Mouse (Mus musculus) T-helper 1 cell (primary cell): ENCODE measurements around the gene Kcnip4.

Source experiments
- in situ Hi-C: fragments of 300-600 bp; cut with MboI, MseI; formaldehyde crosslinking; loops from one replicate; pipeline ENCODE4 v1.15.1; 2025; ENCODE audit warnings: high pct_unique_total_duplicates

Kcnip4 gene

GRCm38 (mm10) chr5:48890216-48890615 lies 634.5 kb downstream of the Kcnip4 start:
- in situ Hi-C loops, result no loop called here

- in situ Hi-C loops, result no loop called here
Measured at GRCm38 (mm10) chr5:48889395-48890194, 635.1 kb downstream of the Kcnip4 start.

GRCm38 (mm10) chr5:48878081-48878480 lies 646.6 kb downstream of the Kcnip4 start:
- in situ Hi-C loops, result no loop called here

GRCm38 (mm10) chr5:48864268-48864967 lies 660.3 kb downstream of the Kcnip4 start:
- in situ Hi-C loops, result no loop called here

- in situ Hi-C loops, result no loop called here
Measured at GRCm38 (mm10) chr5:48840971-48841370, 683.7 kb downstream of the Kcnip4 start.

GRCm38 (mm10) chr5:48795526-48795925 lies 729.2 kb downstream of the Kcnip4 start:
- in situ Hi-C loops, result no loop called here

GRCm38 (mm10) chr5:48779376-48779775 lies 745.3 kb downstream of the Kcnip4 start:
- in situ Hi-C loops, result no loop called here

- in situ Hi-C loops, result no loop called here
Measured at GRCm38 (mm10) chr5:48748613-48749012, 776.1 kb downstream of the Kcnip4 start.

- in situ Hi-C loops, result no loop called here
Measured at GRCm38 (mm10) chr5:48737640-48738039, 787.1 kb downstream of the Kcnip4 start.

GRCm38 (mm10) chr5:48718166-48718565 lies 806.5 kb downstream of the Kcnip4 start:
- in situ Hi-C loops, result no loop called here

- in situ Hi-C loops, result no loop called here
Measured at GRCm38 (mm10) chr5:48705997-48706396, 818.7 kb downstream of the Kcnip4 start.

GRCm38 (mm10) chr5:48687068-48687467 lies 837.6 kb downstream of the Kcnip4 start:
- in situ Hi-C loops, result no loop called here

- in situ Hi-C loops, result no loop called here
Measured at GRCm38 (mm10) chr5:48679733-48680595, 844.7 kb downstream of the Kcnip4 start.

GRCm38 (mm10) chr5:48662504-48662903 lies 862.2 kb downstream of the Kcnip4 start:
- in situ Hi-C loops, result no loop called here

- in situ Hi-C loops, result no loop called here
Measured at GRCm38 (mm10) chr5:48659975-48660374, 864.7 kb downstream of the Kcnip4 start.

- in situ Hi-C loops, result no loop called here
Measured at GRCm38 (mm10) chr5:48650496-48650895, 874.2 kb downstream of the Kcnip4 start.

- in situ Hi-C loops, result no loop called here
Measured at GRCm38 (mm10) chr5:48636675-48637074, 888.0 kb downstream of the Kcnip4 start.

- in situ Hi-C loops, result no loop called here
Measured at GRCm38 (mm10) chr5:48633631-48634030, 891.1 kb downstream of the Kcnip4 start.

- in situ Hi-C loops, result no loop called here
Measured at GRCm38 (mm10) chr5:48623370-48623769, 901.3 kb downstream of the Kcnip4 start.

- in situ Hi-C loops, result no loop called here
Measured at GRCm38 (mm10) chr5:48606916-48607315, 917.8 kb downstream of the Kcnip4 start.

GRCm38 (mm10) chr5:48606281-48606680 lies 918.4 kb downstream of the Kcnip4 start:
- in situ Hi-C loops, result no loop called here

- in situ Hi-C loops, result no loop called here
Measured at GRCm38 (mm10) chr5:48599481-48600040, 925.1 kb downstream of the Kcnip4 start.
